Mouse (Mus musculus) midbrain, postnatal 0 days (tissue): ENCODE data around the gene Gm572. TPM values are rescaled to one million over a fixed set of nuclear protein-coding genes. Genes with fewer than 3 reads are reported as not detected.

Experiments
- ATAC-seq: fragments of 200-750 bp; cut with Nextera tagmentation; 2 replicates; pipeline ENCODE4 v1.8.0; 2017; ENCODE audit warnings: moderate number of reproducible peaks, mild to moderate bottlenecking, moderate TSS enrichment, moderate library complexity; ENCODE audit not compliant: low FRiP score
- DNase-seq: peaks from one replicate; pipeline ENCODE4 v3.0.0-alpha.2; 2015; ENCODE audit warnings: low spot score
- H3K27ac ChIP-seq: fragments of 300-500 bp; sonication (generic); 2 replicates; pipeline ENCODE4 v1.5.1; 2014; ENCODE audit warnings: low read depth, mild to moderate bottlenecking, low read length, mixed read lengths
- H3K27me3 ChIP-seq: fragments of 300-500 bp; sonication (generic); 2 replicates; pipeline ENCODE4 v1.6.1; 2014; ENCODE audit warnings: low read length, control low read depth, mixed read lengths; ENCODE audit not compliant: insufficient read depth
- H3K36me3 ChIP-seq: fragments of 300-500 bp; sonication (generic); 2 replicates; pipeline ENCODE4 v1.6.1; 2014; ENCODE audit warnings: low read length, control low read depth, mixed read lengths; ENCODE audit not compliant: insufficient read depth
- H3K4me1 ChIP-seq: fragments of 300-500 bp; sonication (generic); 2 replicates; pipeline ENCODE4 v1.6.1; 2014; ENCODE audit warnings: mild to moderate bottlenecking, control low read depth, antibody characterized with exemption, low read length, mixed read lengths; ENCODE audit not compliant: insufficient read depth
- H3K4me2 ChIP-seq: fragments of 300-500 bp; sonication (generic); 2 replicates; pipeline ENCODE4 v1.6.1; 2014; ENCODE audit warnings: low read depth, mild to moderate bottlenecking, low read length, mixed read lengths; ENCODE audit not compliant: poor library complexity, severe bottlenecking
- H3K4me3 ChIP-seq: fragments of 300-500 bp; sonication (generic); 2 replicates; pipeline ENCODE4 v1.5.1; 2014; ENCODE audit warnings: low read depth, mild to moderate bottlenecking, low read length, moderate library complexity
- H3K9ac ChIP-seq: fragments of 300-500 bp; sonication (generic); replicated peaks from 2 replicates; pipeline ENCODE4 v1.6.1; 2014; ENCODE audit warnings: mild to moderate bottlenecking, low read length, moderate library complexity, mixed read lengths; ENCODE audit not compliant: poor library complexity, severe bottlenecking
- H3K9me3 ChIP-seq: fragments of 300-500 bp; sonication (generic); 2 replicates; pipeline ENCODE4 v1.6.1; 2016; ENCODE audit warnings: low read length, control low read depth
- CTCF ChIP-seq: IDR thresholded peaks from 2 replicates; pipeline ENCODE4 v1.5.1; 2016; ENCODE audit warnings: antibody characterized with exemption, mild to moderate bottlenecking
- WGBS: fragments of 180-500 bp; shearing (Covaris S2); extraction: QIAGEN DNeasy Blood & Tissue Kit; methylation state at CpG from one replicate; pipeline ENCODE4 v1.1.7; 2014; 5-methylcytosine and 5-hydroxymethylcytosine counted together
- polyA plus RNA-seq: library from polyadenylated mRNA; unstranded; fragments of >200 nt; fragmentation: Nextera tagmentation; extraction: Ambion mirVana; gene quantifications from 2 replicates; pipeline ENCODE4 v1.2.1, GENCODE M21; 2015
- total RNA-seq: library from RNA; depleted of rRNA; stranded (reverse); fragments of >200 nt; gene quantifications from 2 replicates; pipeline ENCODE4 v1.2.3, GENCODE M21; 2014

Gm572 gene
- total and polyA plus RNA-seq, 2 experiments from 2014 or later, result 0.44 TPM; not detected in 1

DNA sequence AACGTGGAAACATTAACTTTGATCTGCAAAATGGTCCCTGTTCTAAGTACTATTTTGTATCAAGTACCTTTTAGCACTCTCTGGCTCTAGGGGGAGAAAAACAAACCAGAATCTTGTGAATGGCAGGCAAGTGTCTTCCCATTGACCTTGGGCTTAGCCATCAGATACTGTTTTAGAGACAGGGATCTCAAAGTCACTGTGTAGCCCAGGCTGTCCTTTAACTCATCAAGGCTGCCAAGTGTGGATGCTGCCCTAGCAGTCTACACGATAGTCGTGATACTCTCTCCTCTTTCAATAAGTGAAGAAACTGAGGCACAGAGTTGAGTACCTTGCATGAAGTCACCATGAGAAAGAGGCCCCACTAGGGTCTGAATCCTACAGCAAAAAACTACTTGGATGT is 15.9 kb upstream of the Gm572 start:
- no peak for TF ChIP-seq CTCF
- H3K4me3 ChIP-seq, result peak overlapping the region; percentile 100
- H3K27ac ChIP-seq, result 0 out of 2 replicates have a peak overlapping the region, but pooled peaks have one; percentile 34
- H3K9me3 ChIP-seq, result no peaks in the 10 kb centered on the region
- DNase-seq (no peak), ATAC-seq (peak; percentile 11; the same call in 1 of the 2 replicates)
- 64% methylated on average over 3 of the region's 3 CpGs for WGBS
- H3K4me2 ChIP-seq, result peak overlapping the region; percentile 79
- H3K27me3 ChIP-seq, result no peaks in the 10 kb centered on the region
- peaks cover 9% of the 10 kb centered on the region; the same call in 1 of the 2 replicates for H3K36me3 ChIP-seq
- no peaks in the 10 kb centered on the region for H3K4me1 ChIP-seq
- peak overlapping the region; percentile 100; the same call in 1 of the 2 replicates for H3K9ac ChIP-seq

DNA sequence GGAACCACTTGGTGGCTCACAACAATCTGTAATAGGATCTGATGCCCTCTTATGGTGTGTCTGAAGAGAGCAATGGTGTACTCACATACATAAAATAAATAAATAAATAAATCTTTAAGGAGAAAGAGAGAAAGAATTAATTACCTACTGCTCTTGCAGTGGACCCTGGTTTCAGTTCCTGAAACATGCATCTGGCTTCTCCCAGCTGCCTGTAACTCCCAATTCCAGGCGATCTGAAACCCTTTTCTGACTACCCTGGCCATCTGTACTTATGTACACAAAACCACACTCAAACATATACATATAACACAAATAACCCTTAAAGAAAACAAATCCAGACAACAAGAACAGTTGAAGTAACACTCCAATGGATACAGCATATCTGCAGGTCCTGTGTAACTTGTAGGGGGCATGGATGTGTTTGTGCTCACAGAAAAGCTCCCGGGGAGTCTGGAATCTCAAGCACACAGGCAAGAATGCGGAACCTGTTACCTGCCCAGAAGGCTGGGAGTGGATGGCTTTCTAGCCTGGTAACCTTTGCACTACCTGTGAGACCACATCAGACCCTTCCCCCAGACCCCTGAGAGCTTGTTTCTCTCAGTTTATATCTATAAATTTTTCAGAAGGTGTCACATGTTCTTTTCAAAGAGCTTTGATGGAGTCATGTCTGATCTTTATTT is 11.0 kb upstream of the Gm572 start:
- Histone ChIP-seq H3K4me3 (no peak overlapping the region), H3K27me3 (no peaks in the 10 kb centered on the region), H3K4me2 (no peak overlapping the region), H3K4me1 (no peaks in the 10 kb centered on the region), H3K9ac (no peak overlapping the region), H3K36me3 (no peaks in the 10 kb centered on the region), H3K27ac (no peak overlapping the region), H3K9me3 (no peaks in the 10 kb centered on the region)
- no peak for TF ChIP-seq CTCF
- WGBS, result 73% methylated on average over 3 of the region's 3 CpGs
- no peak for DNase-seq
- ATAC-seq, result no peak

DNA sequence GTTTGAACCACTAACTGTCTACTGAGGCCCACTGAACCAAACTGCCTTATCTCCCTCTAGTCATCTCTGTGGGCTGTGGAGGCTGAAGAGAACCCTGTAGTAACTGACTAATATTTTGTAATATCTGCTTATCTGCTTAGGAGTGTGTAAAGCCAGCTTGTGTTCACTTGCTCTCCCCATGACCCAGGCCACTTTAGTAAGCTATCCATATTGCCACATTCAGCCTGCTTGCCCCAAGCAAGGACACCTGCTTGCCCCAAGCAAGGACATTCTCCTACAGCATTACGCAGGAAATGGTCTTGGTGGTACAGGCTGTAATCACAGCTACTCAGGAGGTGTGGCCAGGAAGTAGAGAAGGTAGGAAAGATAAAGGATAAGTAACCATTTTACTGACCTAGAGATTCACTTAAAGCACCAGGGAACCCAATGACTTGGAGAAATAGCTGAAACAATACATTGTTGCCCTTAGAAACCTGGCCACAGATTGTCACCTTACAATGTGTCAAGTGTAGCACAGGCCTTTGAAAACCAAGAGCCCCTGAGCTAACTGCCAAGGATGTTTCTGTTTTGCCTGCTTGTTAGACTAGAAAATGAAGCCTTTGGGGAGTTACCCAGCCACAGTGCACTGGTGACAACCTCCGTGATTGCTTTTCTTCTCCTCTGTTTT is 9.6 kb upstream of the Gm572 start:
- Histone ChIP-seq H3K9me3 (no peaks in the 10 kb centered on the region), H3K9ac (no peak overlapping the region), H3K36me3 (no peaks in the 10 kb centered on the region), H3K4me3 (no peak overlapping the region), H3K27ac (no peak overlapping the region), H3K27me3 (no peaks in the 10 kb centered on the region), H3K4me2 (no peak overlapping the region), H3K4me1 (no peaks in the 10 kb centered on the region)
- ATAC-seq, result no peak
- 61% methylated on average over 2 of the region's 2 CpGs for WGBS
- no peak for DNase-seq
- no peak for TF ChIP-seq CTCF

DNA sequence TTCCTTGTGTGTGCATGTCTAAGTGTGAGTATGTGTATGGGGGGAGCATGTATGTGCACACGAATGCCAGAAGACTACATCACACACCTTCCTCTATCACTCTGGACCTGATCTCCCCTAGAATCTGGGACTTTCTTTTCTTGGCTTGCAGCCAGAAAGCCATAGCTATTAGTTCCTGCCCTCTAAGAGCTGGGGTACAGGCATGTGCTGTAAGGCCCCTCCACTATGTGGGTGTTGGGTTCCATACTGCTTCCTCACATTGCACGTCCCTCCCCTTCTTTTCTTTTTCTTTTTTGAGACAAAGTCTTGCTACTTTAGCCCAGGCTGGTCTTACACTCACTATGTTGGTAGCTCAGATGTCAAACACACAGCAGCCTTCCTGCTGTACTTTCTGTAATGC is 7.8 kb upstream of the Gm572 start:
- H3K36me3 ChIP-seq, result no peaks in the 10 kb centered on the region
- H3K4me2 ChIP-seq, result no peak overlapping the region
- H3K4me3 ChIP-seq, result no peak overlapping the region
- no peaks in the 10 kb centered on the region for H3K9me3 ChIP-seq
- TF ChIP-seq CTCF, result no peak
- H3K9ac ChIP-seq, result no peak overlapping the region
- no peaks in the 10 kb centered on the region for H3K4me1 ChIP-seq
- DNase-seq (no peak), ATAC-seq (no peak)
- WGBS, result 81% methylated on average over 2 of the region's 2 CpGs
- H3K27ac ChIP-seq, result no peak overlapping the region
- no peaks in the 10 kb centered on the region for H3K27me3 ChIP-seq

DNA sequence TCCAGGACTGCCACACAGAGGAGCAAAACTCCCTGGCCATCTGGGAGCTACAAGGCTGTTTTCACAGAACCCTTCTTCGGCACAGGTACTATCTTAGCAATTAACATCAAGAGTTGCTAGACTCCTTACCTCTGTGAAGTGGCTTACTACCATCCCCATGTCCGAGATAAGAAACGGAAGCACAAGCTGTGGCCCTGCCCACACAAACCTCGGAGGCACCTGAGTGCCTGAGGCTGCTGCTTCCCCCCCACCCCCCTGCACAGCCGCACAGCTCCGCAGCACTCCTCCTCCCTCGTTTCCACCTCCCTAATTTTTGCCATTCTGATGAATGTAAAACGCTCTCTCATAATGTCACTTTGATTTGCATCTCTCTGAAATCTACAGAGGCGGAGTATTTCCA is 4.8 kb upstream of the Gm572 start:
- Histone ChIP-seq H3K4me3 (no peak overlapping the region), H3K4me1 (no peaks in the 10 kb centered on the region), H3K27me3 (no peaks in the 10 kb centered on the region), H3K4me2 (no peak overlapping the region), H3K9me3 (no peaks in the 10 kb centered on the region), H3K9ac (no peak overlapping the region), H3K27ac (no peak overlapping the region), H3K36me3 (no peaks in the 10 kb centered on the region)
- 66% methylated on average over 9 of the region's 9 CpGs for WGBS
- ATAC-seq, result no peak
- DNase-seq, result no peak
- TF ChIP-seq CTCF, result no peak

DNA sequence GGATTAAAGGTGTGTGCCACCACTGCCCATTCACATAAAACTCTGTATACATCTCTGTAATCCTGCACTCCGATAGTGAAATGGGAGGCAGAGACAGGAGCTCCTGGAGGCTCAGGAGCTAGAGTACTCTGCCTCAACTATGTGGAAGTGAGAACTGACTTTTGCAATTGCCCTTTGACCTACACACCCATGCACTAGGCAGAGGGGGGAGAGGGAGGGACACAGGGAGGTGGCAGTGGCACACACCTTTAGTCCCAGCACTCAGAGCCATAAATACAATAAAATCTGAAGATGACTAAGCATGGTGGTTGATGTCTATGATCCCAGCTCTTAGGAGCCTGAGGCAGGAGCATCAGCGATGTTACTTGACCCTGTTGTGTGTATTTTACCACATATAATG is 3.7 kb upstream of the Gm572 start:
- 89% methylated on average over 2 of the region's 2 CpGs for WGBS

More for the DNA sequence above, 3.7 kb upstream of the Gm572 start:
- no peak overlapping the region for H3K4me3 ChIP-seq
- no peak overlapping the region for H3K4me2 ChIP-seq
- no peaks in the 10 kb centered on the region for H3K27me3 ChIP-seq
- no peak overlapping the region for H3K9ac ChIP-seq
- no peak for TF ChIP-seq CTCF
- H3K4me1 ChIP-seq, result no peaks in the 10 kb centered on the region
- H3K9me3 ChIP-seq, result no peaks in the 10 kb centered on the region
- ATAC-seq, result no peak
- DNase-seq, result no peak
- no peaks in the 10 kb centered on the region for H3K36me3 ChIP-seq
- H3K27ac ChIP-seq, result no peak overlapping the region
